Mouse (Mus musculus) lung, postnatal 0 days (tissue): ENCODE measurements around the gene Shld2.

ENCODE experiments used
- CTCF ChIP-seq: IDR thresholded peaks from 2 replicates; pipeline ENCODE4 v1.5.1; 2016; ENCODE audit warnings: antibody characterized with exemption, mild to moderate bottlenecking
- EP300 ChIP-seq: IDR thresholded peaks from 2 replicates; pipeline ENCODE4 v1.6.1; 2016; ENCODE audit warnings: antibody characterized with exemption, mild to moderate bottlenecking, control low read depth

GRCm38 (mm10) chr14:34311021-34311631, 833 bp upstream of the Shld2 start:
- TF ChIP-seq CTCF (no peak), EP300 (no peak)
